Mouse (Mus musculus) E14TG2a.4 (cell line): ENCODE results near the gene Nanos1.

Source experiments
- CTCF ChIP-seq: conservative IDR thresholded peaks from 2 replicates; pipeline ENCODE4 v1.5.1; 2014; ENCODE audit warnings: low read length
- POU5F1 ChIP-seq: IDR thresholded peaks from 2 replicates; pipeline ENCODE4 v1.6.1; 2014; ENCODE audit warnings: low read length, borderline replicate concordance

DNA sequence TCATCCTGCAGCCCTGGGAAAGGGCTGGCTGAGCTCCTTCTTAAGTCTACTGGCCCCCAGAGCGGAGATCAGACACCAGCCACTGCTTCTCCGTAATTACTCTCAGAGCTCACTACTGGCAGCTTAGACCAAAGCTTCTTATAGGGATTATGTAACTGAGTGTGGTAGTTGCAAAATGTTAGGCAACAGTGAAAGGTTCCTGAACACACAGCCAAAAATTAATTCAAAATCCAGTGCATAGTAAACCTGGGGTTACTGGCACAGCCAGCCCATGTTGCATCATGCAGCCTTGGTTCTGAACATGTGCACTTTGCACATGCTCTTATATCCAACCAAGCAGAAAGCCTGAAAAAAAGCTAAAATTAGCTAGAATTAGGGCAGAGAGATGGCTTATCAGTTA, 39.5 kb downstream of the Nanos1 start:
- no peak for TF ChIP-seq CTCF
- TF ChIP-seq POU5F1 = no peak
